ENCODE assay signal across 14 mouse cellular contexts in the genomic region with DNA sequence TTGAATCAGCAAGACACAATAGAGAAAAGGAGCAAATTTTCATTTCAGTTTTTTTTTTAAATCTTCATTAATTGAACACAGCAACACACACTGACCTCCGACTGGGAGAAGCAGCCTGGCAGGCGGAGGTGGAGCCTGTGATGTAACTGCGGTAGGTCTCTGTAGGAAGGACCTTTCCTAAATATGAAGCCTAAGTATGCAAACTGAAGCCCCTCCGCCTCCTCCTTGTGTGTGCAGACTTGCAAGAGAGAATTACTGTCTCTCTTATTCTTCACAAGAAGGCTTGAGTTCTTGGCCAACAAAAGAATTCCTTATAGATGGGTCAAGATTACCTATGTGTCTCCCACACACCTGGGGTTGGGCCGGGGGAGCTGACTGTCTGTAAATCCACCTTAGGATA. TPM values are rescaled to one million over a fixed set of nuclear protein-coding genes. Genes with fewer than 3 reads are reported as not detected.
DNase-seq lines count a peak whose midpoint lies in the region; ATAC-seq lines count a peak whose summit lies in the region.
"Had no signal": no experiment of that assay in that cellular context is flagged by ENCODE, and none has a peak within 500 bp of the region (broad histone marks: within the 10 kb centered on the region; RNA-seq: fewer than 3 reads in every experiment).

No protein-coding gene starts in this region.

- peak overlapping the region; percentile 80; the same call in 1 of the 2 replicates for H3K9ac ChIP-seq in midbrain, embryonic 14.5 days (replicated peaks; ENCODE audit: low read length)
- H3K9ac ChIP-seq: kidney, embryonic 15.5 days; lung, embryonic 15.5 days had no signal

- DNase-seq in cerebellum, adult 9-11 months: peak; percentile 35
- DNase-seq in right cerebral cortex, postnatal 14 days: peak; percentile 11
- DNase-seq in right cerebral cortex, postnatal 4 days: no peak
- DNase-seq in midbrain, embryonic 14.5 days: peak; percentile 33
- no peak for DNase-seq in c-Kit-positive CD71-positive TER-119-positive erythroid progenitor cells, embryonic 14.5 days (ENCODE audit: low spot score)
- DNase-seq in lung, postnatal 14 days: no peak
- DNase-seq in adrenal gland, postnatal 10 days: no peak
- DNase-seq: heart, adult 18-20 months; thymus, postnatal 25 days had no signal

- H3K9me3 ChIP-seq in midbrain, embryonic 14.5 days (ENCODE audit: control insufficient read depth, low read length): no peaks in the 10 kb centered on the region
- H3K9me3 ChIP-seq: kidney, embryonic 15.5 days; lung, embryonic 15.5 days; megakaryocyte, embryonic 14.5 days had no signal

- H3K27me3 ChIP-seq in midbrain, embryonic 14.5 days (ENCODE audit: control insufficient read depth, insufficient read depth, low read length): no peaks in the 10 kb centered on the region

- no peaks in the 10 kb centered on the region for H3K4me1 ChIP-seq in midbrain, embryonic 14.5 days (ENCODE audit: control insufficient read depth, insufficient read depth, low read length)

- WGBS in midbrain, embryonic 14.5 days: 57% methylated on average over 5 of the region's 5 CpGs

- H3K4me3 ChIP-seq in midbrain, embryonic 14.5 days (replicated peaks; ENCODE audit: low read depth, low read length): peak overlapping the region; percentile 57
- H3K4me3 ChIP-seq: kidney, embryonic 15.5 days; lung, embryonic 15.5 days; megakaryocyte, embryonic 14.5 days had no signal

- H3K27ac ChIP-seq in midbrain, embryonic 14.5 days (replicated peaks; ENCODE audit: low read depth, low read length): peak overlapping the region; percentile 83; the same call in 1 of the 2 replicates
- H3K27ac ChIP-seq: kidney, embryonic 15.5 days; lung, embryonic 15.5 days had no signal

- H3K4me2 ChIP-seq in midbrain, embryonic 14.5 days (ENCODE audit: low read length): peak overlapping the region; percentile 77

- ATAC-seq in cerebellum, adult (ENCODE audit: insufficient number of reproducible peaks, low FRiP score, low TSS enrichment): no peak
- ATAC-seq in midbrain, embryonic 14.5 days (ENCODE audit: low FRiP score, low TSS enrichment): no peak

- no peaks in the 10 kb centered on the region for H3K36me3 ChIP-seq in midbrain, embryonic 14.5 days (ENCODE audit: control insufficient read depth, insufficient read depth, low read length)
- H3K36me3 ChIP-seq: kidney, embryonic 15.5 days; lung, embryonic 15.5 days had no signal

RNA-seq across cellular contexts. Expression of a gene that starts 1.9 kb away (rescaled TPM):
- 19.3 and 23.3 TPM in 2 replicates for polyA plus RNA-seq in midbrain, embryonic 14.5 days (2014; fragmentation: Nextera tagmentation; extraction: Ambion mirVana)
- 1 to 10 TPM; 3.2 to 3.4 TPM for total RNA-seq in adrenal gland, postnatal 10 days (2021)
- total RNA-seq: liver, adult 2 months had no signal
- polyA plus RNA-seq: liver, adult 2 months had no signal

Comparison
In these comparisons a context has a peak if more than half of its experiments do, and no peak if none do; other contexts are left out.
1. DNase-seq: peak in cerebellum, adult 9-11 months (single experiment), right cerebral cortex, postnatal 14 days (single experiment) and midbrain, embryonic 14.5 days (single experiment); none in right cerebral cortex, postnatal 4 days (single experiment), c-Kit-positive CD71-positive TER-119-positive erythroid progenitor cells, embryonic 14.5 days (single experiment), lung, postnatal 14 days (single experiment) and adrenal gland, postnatal 10 days (single experiment).